Mouse (Mus musculus) v-Abl transformed pro-B cells (cell line): ENCODE measurements at regions not wholly inside any gene's neighbourhood (a gene's known extent, or its start where the extent isn't known, plus 50 kb on each side); places are given as distances from the start of the nearest gene placed in this dataset.

ENCODE experiments used
- in situ Hi-C, 2 experiments: fragments of 400-800 bp; cut with MboI; formaldehyde crosslinking; loops; one replicate each; pipeline ENCODE4 v1.15.1; 2025; ENCODE audit not compliant: unreplicated experiment in 2 of 2

DNA sequence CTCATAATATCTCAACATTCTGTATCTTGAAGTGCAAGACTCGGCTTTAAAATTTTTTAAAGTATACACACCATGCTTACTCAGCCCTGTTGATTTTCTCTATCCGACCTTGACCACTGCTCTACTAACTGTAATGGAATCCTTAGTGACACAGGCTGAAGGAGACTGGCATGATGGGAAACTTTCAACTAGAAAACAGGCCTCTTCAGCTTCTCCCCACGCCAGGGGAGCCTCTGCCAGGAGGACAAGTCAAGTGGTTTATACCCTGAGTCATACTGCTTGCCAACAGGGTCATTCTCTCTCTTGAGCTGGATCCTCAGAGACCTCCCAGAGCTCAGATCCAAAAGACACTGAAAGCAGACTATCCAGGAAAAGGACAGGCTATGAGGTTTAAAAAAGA, 245.7 kb downstream of the Ptprc start:
- in situ Hi-C loops = loop anchor here (10.0 to 25.0 kb wide), 3 partner anchors 125 to 595 kb away; no protein-coding TSS in a partner anchor

DNA sequence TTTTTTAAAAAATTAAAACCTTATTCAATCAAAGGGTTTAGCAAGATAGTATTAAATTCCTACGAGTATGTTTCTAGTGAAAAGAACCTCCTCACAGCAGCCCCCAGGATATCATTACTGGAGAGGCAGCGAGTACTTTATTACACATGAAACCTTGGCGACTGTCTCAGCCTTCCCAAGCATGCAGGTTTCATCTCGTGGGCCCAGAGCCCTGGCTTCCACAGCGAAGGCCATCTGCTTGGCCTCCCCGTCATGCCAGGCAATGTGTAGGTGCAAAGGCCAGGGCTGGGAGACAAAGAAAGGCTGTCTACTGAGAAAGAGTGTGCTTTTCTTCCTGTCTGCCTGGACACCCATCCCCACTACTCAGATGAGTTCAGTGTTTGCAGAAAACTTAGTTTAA, 247.0 kb downstream of the Ptprc start:
- in situ Hi-C loops = loop anchor here (10.0 to 25.0 kb wide), 3 partner anchors 124 to 594 kb away; no protein-coding TSS in a partner anchor

DNA sequence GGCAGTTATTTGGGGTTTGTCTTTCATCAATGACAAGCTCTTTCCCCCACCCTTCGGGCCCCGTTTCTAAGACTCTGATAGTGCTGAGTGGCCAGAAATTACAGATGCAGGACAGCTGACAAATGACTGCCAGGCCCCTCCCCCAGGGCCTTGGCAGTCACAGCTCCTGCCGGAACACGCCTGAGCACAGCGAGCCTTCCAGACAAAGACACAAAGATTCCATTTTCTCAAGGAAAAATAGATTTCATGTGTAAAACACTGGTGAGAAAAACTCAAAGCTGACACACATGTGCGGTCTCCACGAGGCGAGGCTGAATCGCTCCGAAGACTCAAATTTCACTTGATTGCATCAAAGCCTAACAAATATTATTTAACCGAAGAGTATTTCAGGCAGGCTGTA, 247.6 kb downstream of the Ptprc start:
- in situ Hi-C loops = loop anchor here (10.0 to 25.0 kb wide), 3 partner anchors 123 to 593 kb away; no protein-coding TSS in a partner anchor

DNA sequence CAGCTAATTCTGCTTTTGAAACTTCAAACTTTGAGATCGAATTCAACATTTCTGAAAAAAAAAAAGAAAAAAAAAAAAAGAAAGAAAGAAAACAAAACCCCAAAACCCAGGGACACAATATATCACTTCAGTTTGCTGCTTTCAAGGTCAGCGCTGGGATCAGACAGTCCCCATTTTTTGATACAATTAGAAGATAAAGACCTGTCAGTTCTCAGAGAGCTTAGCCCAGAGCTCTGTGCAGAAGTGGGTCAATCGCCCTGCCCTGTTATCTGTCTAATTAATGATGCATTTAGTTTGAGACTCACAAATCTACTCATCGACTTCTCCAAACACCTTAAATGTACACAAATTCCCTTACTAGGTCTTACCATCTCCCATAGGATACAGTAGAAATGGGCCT, 249.2 kb downstream of the Ptprc start:
- in situ Hi-C loops = loop anchor here (10.0 to 25.0 kb wide), 3 partner anchors 122 to 592 kb away; no protein-coding TSS in a partner anchor

DNA sequence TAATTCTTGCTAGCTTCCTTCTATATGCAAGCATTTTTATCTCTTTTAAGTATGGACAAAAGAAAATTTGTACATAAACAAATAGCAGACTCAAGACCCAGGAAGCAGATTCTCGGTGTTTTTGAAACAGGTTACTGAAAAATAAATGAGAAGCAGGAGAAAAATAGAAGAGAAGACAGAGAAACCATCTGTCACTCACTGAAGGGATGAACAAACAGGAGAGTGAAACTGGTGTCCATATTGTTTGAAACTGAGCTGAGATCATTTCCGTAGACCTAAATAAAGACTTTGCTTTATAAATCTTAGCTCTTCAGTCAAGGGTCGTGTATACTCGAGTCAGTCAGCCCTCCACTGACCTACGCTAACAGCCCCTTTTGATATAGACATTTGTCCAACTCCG, 251.4 kb downstream of the Ptprc start:
- in situ Hi-C loops = loop anchor here in 1 of 2 experiments (10.0 kb wide), 2 partner anchors 119 to 589 kb away; no protein-coding TSS in a partner anchor

DNA sequence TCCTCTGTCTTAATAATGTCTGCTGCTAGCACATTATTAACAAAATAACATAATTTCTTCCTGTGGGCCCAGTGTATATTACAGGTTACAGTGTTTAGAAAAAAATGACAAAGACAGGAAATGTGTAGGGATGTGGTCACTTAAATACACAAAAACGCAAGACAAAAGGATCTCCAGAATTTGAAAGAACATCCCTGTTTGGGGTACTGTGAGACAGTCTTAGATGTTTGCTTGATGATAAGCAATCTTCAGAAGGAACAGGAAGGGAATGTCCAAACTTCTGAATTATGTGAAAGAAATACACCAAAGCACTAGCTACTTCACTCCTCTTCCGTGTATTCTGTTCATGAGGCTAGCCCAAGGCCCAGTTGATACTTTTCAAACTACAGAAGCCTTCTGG, 251.8 kb downstream of the Ptprc start:
- in situ Hi-C loops = loop anchor here in 1 of 2 experiments (10.0 kb wide), 2 partner anchors 119 to 589 kb away; no protein-coding TSS in a partner anchor

DNA sequence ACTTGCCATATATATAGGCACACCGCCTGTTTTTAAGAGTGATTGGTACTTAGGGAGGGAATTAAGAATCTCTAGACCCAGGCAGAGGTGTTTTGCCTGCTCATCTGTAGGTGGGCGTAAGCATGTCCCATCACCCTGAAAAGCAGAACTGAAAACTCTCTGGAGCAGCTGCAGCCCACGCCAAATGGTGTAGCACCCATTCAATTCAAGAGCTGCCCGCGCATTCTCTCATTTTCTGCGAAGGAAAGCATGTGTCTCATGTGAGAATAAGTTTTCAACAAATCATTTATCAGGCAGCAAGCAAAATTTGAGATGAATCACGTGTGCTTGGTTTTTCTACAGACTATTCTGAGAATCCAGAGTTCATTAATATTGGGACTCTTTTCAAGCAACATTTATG, 252.7 kb downstream of the Ptprc start:
- in situ Hi-C loops = loop anchor here in 1 of 2 experiments (10.0 kb wide), 2 partner anchors 118 to 588 kb away; no protein-coding TSS in a partner anchor

DNA sequence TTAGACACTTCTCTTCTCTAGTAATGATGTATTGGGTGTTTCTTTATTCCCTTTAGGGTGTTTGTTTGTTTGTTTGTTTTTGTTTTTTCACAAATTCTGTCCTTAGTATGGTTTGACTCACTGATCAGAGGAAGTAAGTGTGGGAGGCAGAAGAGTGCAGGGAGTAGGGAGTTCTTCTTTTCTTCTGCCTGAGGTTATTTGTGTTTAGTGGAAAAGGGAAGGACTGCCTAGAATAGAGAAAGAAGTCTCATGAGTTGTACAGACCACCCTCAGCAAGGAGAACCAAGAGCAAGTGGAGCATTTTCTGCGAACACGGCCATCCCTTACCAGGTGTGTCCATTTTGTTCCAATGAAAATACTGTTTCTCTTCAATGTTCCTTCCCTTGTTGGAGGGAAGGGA, 253.9 kb downstream of the Ptprc start:
- in situ Hi-C loops = loop anchor here in 1 of 2 experiments (10.0 kb wide), 2 partner anchors 117 to 587 kb away; no protein-coding TSS in a partner anchor

DNA sequence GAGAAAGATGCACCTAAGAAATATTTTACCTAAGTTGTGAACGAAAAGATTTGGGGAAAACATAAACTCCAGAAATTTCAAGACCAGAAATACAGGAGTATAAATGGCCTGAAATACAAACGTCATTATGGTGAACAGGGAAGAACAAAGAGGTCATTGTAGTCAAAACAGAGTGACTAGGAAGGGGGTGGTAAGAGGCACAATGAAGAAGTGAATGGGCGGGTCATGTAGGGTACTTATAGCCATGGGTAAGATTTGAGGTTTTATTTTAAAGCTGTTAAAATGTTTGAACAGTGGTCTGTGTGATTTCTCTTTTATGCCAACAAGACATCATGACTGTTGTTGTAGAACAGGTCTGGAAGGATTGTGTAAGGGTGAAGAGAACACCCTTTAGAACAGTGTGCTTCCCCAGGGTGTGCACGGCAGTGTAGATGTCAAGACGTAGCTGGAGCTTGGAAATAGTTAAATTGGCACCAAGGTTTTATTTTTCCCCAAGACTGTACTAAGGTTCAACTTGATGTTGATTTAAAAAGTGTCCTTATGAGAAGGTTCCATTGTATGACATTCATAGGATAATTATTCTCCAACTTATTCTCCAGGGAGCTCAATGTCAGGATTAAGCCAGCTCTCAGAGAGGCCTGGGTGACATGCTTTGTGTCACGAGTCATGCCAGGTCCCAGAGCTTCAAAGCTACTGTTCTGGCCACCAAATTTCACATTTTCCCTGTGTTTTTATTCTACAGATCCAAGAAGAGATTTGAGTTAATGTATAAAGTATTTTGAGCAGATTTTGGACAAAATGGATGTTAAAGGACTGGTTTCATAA, 255.6 kb downstream of the Ptprc start:
- in situ Hi-C loops = loop anchor here in 1 of 2 experiments (10.0 kb wide), 2 partner anchors 115 to 585 kb away; no protein-coding TSS in a partner anchor

DNA sequence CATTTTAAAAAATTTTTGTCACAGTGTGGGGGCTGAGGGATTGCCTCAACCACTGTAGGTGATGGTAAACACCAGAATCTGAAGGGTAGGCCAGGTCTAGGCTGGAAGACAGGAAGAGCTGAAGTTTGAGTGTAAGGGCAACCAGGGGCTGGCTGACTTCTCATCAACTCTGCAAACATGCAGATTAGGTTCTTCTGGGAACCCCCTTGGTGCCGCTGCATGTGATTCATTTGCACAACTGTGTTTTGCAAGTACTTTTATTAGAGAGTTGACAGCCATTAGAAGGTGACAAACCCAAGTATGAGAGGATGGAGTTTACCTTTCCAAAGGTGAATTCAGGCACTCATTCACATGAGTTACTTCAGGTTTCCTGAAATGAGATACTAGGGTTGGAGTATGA, 258.1 kb downstream of the Ptprc start:
- in situ Hi-C loops = no loop called here

DNA sequence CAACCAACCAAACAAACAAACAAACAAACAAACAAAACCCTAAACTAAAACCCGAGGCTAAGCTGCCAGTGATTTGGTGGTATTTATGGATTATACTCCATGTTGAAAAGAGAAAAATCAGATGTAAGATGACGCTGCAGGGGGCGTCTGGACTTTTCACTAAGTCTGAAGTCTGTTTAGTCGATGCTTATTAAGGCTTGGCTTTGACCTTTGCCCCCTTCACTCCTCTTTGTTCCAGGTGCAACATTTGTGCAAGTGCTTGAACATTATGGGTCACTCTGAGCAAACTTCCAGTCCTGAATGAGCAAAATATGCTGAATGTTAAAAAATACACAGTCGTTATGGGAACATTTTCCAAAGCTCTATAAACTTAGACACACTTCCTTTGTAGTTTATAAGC, 268.6 kb downstream of the Ptprc start:
- in situ Hi-C loops = no loop called here

DNA sequence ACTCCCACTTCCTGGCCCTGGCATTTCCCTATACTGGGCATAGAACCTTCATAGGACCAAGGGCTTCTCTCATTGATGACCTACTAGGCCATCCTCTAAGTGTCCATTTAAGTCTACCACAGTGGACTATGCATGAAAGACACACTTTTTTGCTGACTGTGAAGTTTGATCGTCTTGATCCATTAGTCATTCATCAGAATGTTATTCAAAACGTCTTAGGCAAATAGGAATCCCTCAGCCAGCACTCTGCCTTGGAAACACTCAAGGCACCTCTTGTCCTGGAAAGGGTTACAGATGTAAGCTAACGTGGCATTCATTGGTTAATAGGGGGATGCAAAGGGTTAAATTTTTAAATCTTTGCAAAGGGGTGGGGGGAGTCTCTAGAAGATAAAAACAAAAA, 269.0 kb downstream of the Ptprc start:
- in situ Hi-C loops = no loop called here

DNA sequence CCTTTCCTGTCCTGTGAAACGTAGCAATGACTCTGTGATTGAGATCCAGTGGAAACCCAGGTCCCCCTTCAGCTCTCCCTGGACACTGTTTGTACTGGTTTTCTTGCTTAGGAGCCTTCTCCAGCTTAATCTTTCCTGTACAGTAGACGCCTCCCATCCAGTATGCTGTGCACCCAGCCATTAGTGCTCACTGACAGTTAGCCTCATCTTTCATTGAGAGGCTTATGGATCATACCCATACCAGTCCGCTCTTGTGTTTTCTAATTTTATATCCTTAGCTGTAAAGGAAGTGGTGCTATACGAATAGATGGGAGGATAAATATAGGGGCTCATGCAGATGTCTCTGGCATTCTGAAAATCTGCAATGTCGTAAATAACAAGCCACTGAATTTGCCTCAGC, 269.9 kb downstream of the Ptprc start:
- in situ Hi-C loops = no loop called here

DNA sequence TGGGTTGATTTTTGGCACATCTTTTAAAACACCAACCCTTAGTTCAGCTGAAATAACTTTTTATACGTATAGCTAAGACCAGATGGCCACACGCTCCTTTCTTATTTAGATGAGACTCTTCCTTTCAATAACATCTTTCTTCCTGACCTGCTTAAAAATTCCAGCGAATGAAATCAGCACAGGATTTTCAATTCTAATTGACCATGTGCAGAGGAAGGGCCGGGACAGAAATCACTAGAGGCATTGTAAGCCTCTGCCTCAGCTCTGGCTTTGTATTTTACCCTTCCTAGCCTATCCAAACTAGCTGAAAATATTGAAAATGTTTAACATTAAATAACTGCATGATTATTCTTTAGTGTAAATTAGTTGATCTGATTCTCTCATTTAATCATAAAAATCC, 272.2 kb downstream of the Ptprc start:
- in situ Hi-C loops = no loop called here

DNA sequence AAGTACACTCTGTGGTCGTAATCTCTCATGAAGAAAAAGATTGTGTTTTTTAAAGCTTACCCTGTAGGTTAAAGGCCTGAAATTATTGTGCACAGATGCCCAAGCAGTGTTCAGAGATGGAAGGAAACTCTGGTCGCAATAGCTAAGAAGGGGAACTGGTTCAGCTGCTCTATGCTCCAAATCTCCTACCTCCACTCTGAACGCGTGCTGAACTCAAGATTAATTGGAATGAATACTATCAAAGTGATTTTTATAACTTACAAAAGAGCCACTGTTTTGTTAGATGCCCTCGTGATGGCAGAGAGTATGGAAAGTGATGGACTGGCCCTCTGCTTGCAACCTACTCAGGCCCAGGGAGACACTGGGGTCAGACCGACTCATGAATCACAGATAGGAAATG, 272.6 kb downstream of the Ptprc start:
- in situ Hi-C loops = no loop called here

DNA sequence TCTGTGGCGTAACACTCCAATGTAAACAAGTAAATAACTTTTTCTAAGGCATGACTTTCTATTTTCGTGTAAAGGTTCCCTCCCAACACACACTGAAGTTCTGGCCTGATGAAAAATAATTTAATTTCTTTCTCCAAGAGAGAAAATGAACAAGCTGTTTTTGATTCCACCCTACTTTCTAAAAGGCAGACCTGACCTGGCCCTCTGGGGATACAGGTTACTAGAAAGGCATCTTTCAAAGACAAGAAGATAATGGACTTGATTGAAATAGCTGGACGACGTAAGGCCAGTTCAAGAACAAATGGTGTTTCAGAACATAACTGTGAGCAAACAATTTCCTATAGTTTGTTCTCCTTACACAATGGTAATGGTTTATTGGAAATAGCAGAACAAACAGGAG, 273.5 kb downstream of the Ptprc start:
- in situ Hi-C loops = no loop called here

DNA sequence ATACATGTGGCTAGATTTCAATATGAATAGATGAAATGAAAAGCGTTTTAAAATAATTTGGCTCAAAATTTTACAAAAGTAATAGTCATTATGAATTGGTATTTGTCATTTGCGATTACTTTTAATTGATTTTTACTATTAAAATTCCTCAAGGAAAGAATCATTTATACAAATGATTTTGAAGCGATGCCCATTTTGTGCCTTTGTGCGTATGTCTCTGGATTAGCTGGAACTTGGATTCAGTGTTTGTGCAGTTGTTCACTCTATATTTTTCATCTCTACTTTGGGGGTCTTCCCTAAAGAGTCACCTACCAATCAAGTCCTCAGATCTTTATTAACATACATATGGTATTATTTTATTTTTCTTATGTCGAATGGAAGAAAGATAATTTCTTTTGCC, 274.3 kb downstream of the Ptprc start:
- in situ Hi-C loops = no loop called here

DNA sequence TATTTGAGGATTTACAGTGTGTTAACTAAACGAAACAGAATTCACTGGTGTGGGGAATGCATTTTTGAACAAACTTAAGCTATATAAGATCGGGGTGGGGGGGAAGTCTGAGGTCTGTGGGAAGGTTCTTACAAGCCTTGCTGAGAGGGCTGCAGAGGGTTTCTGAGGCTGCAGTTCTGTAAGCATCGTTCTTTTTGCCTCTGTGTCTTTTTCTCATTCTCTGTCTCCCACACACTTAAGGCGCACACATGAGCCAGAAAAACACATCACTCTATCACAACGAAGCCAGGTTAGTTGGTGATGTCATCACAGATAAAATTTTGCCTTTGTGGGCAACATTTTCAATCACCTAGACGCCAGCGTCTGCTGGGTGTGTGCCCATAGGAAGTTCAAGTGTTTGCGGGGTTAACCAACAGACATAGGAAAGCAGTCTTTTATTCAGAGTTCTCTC, 274.9 kb downstream of the Ptprc start:
- in situ Hi-C loops = no loop called here

DNA sequence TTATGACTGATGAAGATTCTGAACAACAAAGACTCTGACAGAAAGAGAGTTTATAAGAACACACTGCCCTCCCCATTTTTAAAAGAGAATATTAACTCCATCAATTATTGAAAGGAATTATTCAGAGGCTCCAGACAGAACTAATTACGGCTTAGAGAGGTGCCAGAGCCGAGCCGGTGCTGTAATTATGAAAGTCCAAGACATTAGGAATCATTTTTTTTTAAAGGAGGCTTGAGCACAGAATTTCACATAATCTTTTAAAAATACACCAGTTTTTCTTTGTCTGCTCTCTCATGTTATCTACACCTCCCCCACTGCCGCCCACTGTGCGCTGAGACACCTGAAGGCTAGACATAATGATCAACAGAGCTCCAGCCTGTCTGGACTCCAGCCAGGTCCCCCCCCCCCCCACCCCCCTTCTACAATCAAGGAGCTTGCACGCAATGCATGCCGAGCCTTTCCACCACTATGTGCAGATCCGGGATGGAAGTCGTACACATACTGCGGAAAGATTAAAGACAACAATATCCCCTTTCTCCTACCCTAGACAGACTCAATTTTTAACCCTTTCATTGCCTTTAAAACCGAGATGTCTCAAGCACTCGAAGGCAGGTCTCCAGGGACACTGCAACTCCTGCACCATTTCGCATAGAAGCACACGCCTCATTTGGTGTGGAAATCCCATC, 275.4 kb downstream of the Ptprc start:
- in situ Hi-C loops = loop anchor here (5.0 to 25.0 kb wide), 2 partner anchors 93 to 1763 kb away; partner anchors contain the start of gene Kif21b (in 1 of the 2)

DNA sequence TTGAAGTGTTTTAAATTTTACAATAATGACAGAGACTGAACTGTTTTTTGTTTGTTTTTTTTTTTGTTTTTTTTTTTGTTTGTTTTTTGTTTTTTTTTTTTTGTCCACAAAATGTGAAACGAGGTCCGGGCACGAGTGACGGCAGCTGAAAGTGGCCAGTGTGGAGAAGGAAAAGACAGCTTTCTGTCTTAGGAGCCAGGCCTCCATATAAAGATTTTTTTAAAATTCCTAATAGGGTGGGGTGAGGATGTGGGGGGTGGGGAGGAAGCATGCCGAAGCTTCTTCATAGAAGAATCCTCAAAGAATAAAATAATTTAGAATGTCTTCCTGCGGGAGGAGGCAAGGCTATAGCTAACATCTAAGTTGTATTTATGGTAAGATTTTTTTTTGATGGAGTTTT, 276.2 kb downstream of the Ptprc start:
- in situ Hi-C loops = loop anchor here (5.0 to 25.0 kb wide), 2 partner anchors 92 to 1762 kb away; partner anchors contain the start of gene Kif21b (in 1 of the 2)

DNA sequence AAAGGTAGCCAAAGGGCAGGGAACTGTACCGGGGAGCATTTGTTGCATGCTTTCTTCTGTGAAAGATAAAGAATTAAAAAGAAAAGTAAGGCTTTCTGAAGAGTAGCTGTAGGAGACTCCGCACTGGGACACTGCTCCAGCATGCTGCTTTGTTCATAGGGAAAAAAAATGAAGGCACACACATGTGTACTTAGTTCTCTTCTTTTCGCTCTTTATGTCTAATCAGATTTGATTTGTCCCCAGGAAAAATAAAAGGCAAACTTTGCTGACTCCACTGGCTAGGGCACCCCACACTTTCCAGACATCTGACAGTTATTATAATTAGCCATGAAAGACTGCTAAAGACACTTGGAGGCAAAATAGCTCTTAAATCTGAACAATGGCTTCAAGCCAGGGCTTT, 276.6 kb downstream of the Ptprc start:
- in situ Hi-C loops = loop anchor here (5.0 to 25.0 kb wide), 2 partner anchors 92 to 1762 kb away; partner anchors contain the start of gene Kif21b (in 1 of the 2)
